Mouse (Mus musculus) megakaryocyte, embryonic 14.5 days (primary cell): ENCODE results near the gene Sdha.

Experiments used
- FLI1 ChIP-seq: IDR thresholded peaks from 2 replicates; pipeline ENCODE4 v1.6.1; 2012; ENCODE audit warnings: low read length, inconsistent platforms, mixed read lengths
- GATA1 ChIP-seq: IDR thresholded peaks from 3 replicates; pipeline ENCODE4 v1.6.1; 2012; ENCODE audit warnings: mixed read lengths, low read length, inconsistent platforms, borderline replicate concordance

DNA sequence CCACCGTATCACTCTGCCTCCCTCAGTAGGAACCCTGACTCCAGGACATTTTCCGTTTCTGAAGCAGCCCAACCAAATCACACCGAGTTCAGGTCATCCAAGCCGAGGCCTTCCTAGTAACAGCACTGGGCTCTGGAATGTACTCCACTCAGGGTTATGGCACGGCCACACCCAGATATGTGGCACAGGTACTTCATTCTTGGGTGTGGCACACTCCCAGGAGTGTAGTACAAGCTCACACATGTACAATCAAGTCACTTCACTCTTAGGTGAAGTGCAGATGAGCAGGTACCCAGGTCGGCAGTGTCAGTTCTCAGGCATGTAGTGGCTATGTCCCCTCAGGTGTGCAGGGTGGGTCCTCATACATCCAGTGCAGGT lies 48.5 kb downstream of the Sdha start:
- no peak for TF ChIP-seq GATA1
- TF ChIP-seq FLI1, result no peak
